Mouse (Mus musculus): ENCODE results near the gene Laptm5.

DNA sequence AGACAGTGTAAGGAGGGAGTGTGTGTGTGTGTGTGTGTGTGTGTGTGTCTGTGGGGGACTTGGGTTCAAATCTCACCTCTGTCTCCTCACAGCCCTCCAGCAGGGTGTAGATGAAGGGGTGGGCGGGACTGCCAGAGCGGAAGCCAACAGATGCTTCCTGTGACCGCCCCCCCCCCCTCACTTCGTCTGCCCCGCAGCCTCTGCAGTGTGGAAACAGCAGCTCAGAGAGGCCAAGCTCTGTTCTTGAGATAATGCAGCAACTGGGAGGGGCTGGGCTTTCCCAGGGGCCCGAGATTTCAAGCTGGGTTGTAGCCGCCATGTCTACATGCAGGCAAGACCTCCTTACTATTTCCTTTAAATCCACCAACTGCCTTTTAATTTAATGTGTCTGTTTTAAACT, 2.3 kb upstream of the Laptm5 start:
- no peak for TF ChIP-seq MAFK (IDR thresholded peaks at IDR 0.05; ENCODE audit: insufficient read depth, low read depth, low read length)
- TF ChIP-seq HCFC1 (IDR thresholded peaks at IDR 0.05; ENCODE audit: borderline replicate concordance, insufficient read depth, low read length), result no peak
- TF ChIP-seq CHD2 (IDR thresholded peaks at IDR 0.05; ENCODE audit: low read depth, low read length), result no peak
- no peak for TF ChIP-seq ZNF384 (IDR thresholded peaks at IDR 0.05; ENCODE audit: low read depth, low read length)
- TF ChIP-seq ZC3H11A (IDR thresholded peaks at IDR 0.05; ENCODE audit: borderline replicate concordance, low read depth, low read length), result no peak
